Mouse (Mus musculus) cerebellum, postnatal 25 days (tissue): ENCODE measurements around the gene 1700007K13Rik.
"Not testable (repeated sequence)": the region's sequence is repeated elsewhere in the genome, so short reads cannot be mapped to it uniquely, and the experiment has no call there.

Source experiments
- DNase-seq, 2 experiments: peaks; one replicate each; pipeline ENCODE4 v3.0.0; 2021; ENCODE audit warnings: mixed read lengths in 2 of 2

Gene 1700007K13Rik

GRCm38 (mm10) chr2:28465836-28466518 lies at the start of gene 1700007K13Rik:
1700007K13Rik (minus strand) TSS chr2:28466332.
- peak; percentile 81 to 86 for DNase-seq

- DNase-seq, result peak; percentile 93 to 95
Measured at GRCm38 (mm10) chr2:28514489-28514888, 48.4 kb upstream of the 1700007K13Rik start.

- peak; percentile 67 to 69 for DNase-seq
Measured at GRCm38 (mm10) chr2:28513431-28514370, 47.6 kb upstream of the 1700007K13Rik start.

- DNase-seq, result peak; percentile 85 to 92
Measured at GRCm38 (mm10) chr2:28512798-28513401, 46.8 kb upstream of the 1700007K13Rik start, which contains the start of gene Ralgds. Ralgds (plus strand) TSS chr2:28513125.

GRCm38 (mm10) chr2:28511600-28511999 lies 45.5 kb upstream of the 1700007K13Rik start:
- DNase-seq, result peak; percentile 4 to 20

- DNase-seq, result peak; percentile 0 to 2
Measured at GRCm38 (mm10) chr2:28506291-28506690, 40.2 kb upstream of the 1700007K13Rik start.

- peak; percentile 0 to 1 for DNase-seq
Measured at GRCm38 (mm10) chr2:28505795-28506194, 39.7 kb upstream of the 1700007K13Rik start, which contains the start of gene Gm10134. Gm10134 (plus strand) TSS chr2:28506095.

- peak; percentile 1 for DNase-seq
Measured at GRCm38 (mm10) chr2:28504676-28505075, 38.5 kb upstream of the 1700007K13Rik start.

- peak; percentile 0 to 1 for DNase-seq
Measured at GRCm38 (mm10) chr2:28502987-28503386, 36.9 kb upstream of the 1700007K13Rik start.

GRCm38 (mm10) chr2:28498431-28498830 lies 32.3 kb upstream of the 1700007K13Rik start:
- DNase-seq, result no peak

- no peak for DNase-seq
Measured at GRCm38 (mm10) chr2:28497561-28497960, 31.4 kb upstream of the 1700007K13Rik start.

GRCm38 (mm10) chr2:28496671-28497070 lies 30.5 kb upstream of the 1700007K13Rik start, which contains the start of gene Gbgt1:
Gbgt1 (plus strand) TSS chr2:28496891.
- DNase-seq, result peak in 1 of 2 experiments; percentile 1

- peak in 1 of 2 experiments; percentile 1 for DNase-seq
Measured at GRCm38 (mm10) chr2:28495801-28496595, 29.9 kb upstream of the 1700007K13Rik start.

- peak in 1 of 2 experiments; percentile 39 for DNase-seq
Measured at GRCm38 (mm10) chr2:28495207-28495756, 29.1 kb upstream of the 1700007K13Rik start.

GRCm38 (mm10) chr2:28494521-28494920 lies 28.4 kb upstream of the 1700007K13Rik start:
- DNase-seq, result peak in 1 of 2 experiments; percentile 6

GRCm38 (mm10) chr2:28483861-28484260 lies 17.7 kb upstream of the 1700007K13Rik start:
- no peak for DNase-seq

- peak in 1 of 2 experiments; percentile 14 for DNase-seq
Measured at GRCm38 (mm10) chr2:28479208-28480204, 13.4 kb upstream of the 1700007K13Rik start.

- DNase-seq, result not testable (repeated sequence)
Measured at GRCm38 (mm10) chr2:28477993-28478392, 11.9 kb upstream of the 1700007K13Rik start.

- not testable (repeated sequence) for DNase-seq
Measured at GRCm38 (mm10) chr2:28472011-28472410, 5.9 kb upstream of the 1700007K13Rik start.

- DNase-seq, result no peak
Measured at GRCm38 (mm10) chr2:28470591-28470990, 4.5 kb upstream of the 1700007K13Rik start.
